Mouse (Mus musculus): ENCODE measurements at regions not wholly inside any gene's neighbourhood (a gene's known extent, or its start where the extent isn't known, plus 50 kb on each side); places are given as distances from the start of the nearest gene placed in this dataset.

DNA sequence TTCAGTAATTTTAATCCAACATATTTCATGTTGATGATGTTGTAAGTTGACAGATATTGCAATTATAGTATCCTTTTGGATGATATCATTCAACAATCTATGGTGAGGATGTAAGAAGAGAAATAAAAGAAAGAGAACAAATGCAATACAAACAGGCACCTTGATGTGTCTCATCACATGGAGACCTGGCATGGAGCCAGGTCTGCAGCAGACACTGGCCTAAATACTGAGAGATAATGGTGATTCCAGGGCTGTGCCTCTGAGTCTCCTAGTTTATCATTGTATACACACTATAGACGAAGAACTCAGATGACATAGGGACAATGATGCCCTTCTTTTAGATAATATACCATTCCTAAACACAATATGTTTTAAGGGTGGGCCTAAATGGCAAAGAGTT lies 1068.5 kb upstream of the Klhl29 start:
- DNase-seq (ENCODE audit: low spot score in 2 of 2): no peak

DNA sequence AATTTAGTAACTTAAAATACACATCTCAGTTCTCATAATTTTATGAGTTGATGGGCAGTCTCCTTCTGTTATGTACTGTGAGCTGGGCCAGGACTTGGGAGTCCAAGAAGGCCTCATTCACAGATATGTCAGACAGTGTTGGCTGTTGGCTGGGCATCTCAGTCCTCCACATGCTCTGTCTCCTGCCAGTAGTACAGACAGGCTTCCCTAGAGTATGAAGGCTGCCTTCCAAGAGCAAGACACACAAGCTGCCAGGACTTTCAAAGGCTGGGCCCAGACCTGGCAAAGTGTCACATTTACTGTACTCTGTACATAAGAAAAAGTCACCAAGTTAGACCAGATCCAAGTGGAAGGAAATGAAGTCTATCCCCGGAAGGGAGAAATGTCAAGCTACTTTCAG lies 1042.3 kb upstream of the Klhl29 start:
- peak in 1 of 2 experiments; percentile 7 for DNase-seq (ENCODE audit: low spot score in 2 of 2)

DNA sequence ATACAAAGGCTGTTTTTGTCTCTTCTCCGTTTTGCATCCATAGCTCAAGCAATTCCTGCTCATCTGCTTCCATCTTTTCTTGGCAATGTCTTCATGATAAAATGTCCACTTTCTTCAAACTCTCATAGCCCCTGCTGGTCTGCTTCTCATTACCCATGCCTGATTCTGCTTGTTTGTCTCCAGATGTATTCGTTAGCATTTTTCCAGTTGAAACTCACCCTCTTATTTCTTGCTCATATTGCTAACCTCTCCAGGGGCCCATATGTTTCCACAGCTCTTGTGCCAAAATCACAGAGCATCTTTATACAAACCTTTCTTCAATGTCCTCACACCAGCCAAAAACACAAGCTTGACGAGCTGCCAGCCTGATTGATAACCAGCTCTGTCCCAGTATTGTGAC lies 1025.1 kb upstream of the Klhl29 start:
- no peak for DNase-seq (ENCODE audit: low spot score in 2 of 2)

DNA sequence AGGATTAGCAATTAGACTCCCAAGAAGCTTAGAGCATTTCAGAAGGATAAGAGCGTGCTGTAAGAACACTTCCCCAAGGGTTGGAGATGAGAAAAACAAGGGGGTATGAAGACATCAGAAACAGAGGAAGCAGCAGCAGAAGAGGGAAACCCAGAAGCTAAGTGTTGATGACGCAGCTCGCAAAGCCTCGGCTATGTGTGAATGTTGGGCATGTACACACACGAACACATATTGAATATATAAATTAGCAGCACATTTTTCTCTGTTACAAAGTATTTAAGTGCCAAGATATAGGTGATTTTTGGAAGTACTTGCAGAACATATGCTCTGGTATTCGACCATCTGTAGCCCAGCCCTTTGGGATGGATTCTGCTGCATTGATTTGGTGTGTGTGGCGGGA lies 1006.4 kb upstream of the Klhl29 start:
- DNase-seq (ENCODE audit: low spot score in 2 of 2): no peak

DNA sequence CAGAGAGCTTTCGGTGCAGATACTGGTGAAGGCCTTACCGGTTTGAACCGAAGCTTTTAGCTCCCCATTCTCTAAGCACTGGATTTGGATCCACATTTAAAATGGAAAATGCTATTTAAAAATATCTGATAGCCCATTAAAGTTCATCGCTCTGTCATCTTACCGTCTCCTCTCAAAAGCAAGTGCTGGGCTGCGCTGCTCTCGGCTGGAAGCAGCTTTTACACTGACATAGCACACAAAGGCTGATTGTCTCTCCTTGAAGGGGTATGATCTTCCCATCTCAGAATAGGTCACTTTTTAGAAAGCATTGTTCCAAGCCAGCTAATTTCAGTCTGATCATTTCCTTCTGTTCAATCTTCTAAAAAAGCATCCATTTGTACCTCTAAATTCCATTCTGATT lies 992.1 kb upstream of the Klhl29 start:
- no peak for DNase-seq (ENCODE audit: low spot score in 2 of 2)

Data from gastrocnemius, postnatal 4 days (tissue).